Mouse (Mus musculus) stomach, postnatal 0 days (tissue): ENCODE data around the gene Sgsm2.
A peak's percentile ranks its signal among the peaks of the same experiment; 100 is the strongest.

Experiments
- CTCF ChIP-seq: IDR thresholded peaks from 2 replicates; pipeline ENCODE4 v1.5.1; 2016; ENCODE audit warnings: antibody characterized with exemption, low read depth, mild to moderate bottlenecking, moderate library complexity
- EP300 ChIP-seq: optimal IDR thresholded peaks from 2 replicates; pipeline ENCODE3; 2016; ENCODE audit warnings: antibody characterized with exemption

DNA sequence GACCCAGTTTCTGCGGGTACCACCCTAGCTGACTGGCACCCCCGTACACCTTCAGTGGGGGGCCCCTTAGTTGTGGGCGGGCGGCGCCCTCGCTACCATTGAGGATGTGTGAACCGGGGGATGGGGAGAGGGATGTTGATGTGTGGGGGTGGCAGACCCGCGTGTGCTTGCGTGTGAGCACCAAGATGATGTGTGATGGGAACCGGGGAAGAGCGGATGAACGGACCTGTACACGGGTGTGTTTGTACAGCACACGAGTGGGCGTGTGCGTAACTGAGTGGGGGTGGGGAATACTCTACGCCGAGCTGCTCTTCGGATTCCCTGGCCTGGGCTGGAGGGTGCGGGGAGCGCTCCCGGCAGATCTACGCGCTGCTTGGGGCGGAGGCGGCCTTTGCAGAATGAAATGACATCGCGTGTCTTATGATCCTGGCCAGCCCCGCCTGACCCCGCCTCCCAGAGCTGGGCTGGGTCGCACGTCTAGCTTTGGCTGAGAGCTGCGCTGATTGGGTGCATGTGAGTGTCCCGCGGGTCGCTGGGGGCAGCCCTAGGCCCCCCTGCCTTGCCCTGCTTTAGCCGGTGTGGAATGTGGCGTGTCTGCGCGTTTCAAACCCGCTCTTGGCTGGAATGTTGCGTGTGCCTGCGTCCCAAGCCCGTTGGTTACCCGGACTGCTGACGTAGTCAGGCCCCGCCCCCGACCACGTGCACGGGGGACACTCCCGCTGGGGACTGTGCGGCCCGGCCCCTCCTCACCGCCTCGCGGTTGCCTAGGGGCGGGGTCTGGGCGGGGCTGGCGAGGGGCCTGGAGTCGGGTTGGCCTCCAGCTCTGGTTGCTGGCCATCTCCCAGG is 65.0 kb downstream of the Sgsm2 start:
- TF ChIP-seq CTCF = no peak
- peak; percentile 88 for TF ChIP-seq EP300
